Mouse (Mus musculus) heart, embryonic 11.5 days (tissue): ENCODE measurements around the gene Adipoq. TPM values are rescaled to one million over a fixed set of nuclear protein-coding genes. Genes with fewer than 3 reads are reported as not detected.
A peak's percentile ranks its signal among the peaks of the same experiment; 100 is the strongest.

ENCODE experiments used
- ATAC-seq: fragments of 200-750 bp; cut with Nextera tagmentation; replicated peaks from 2 replicates; pipeline ENCODE4 v1.8.0; 2017; ENCODE audit warnings: moderate library complexity; ENCODE audit not compliant: insufficient number of reproducible peaks, low FRiP score, low TSS enrichment
- H3K27ac ChIP-seq: fragments of 300-500 bp; sonication (generic); 2 replicates; pipeline ENCODE4 v1.5.1; 2014; ENCODE audit warnings: mild to moderate bottlenecking, low read depth, low read length
- H3K27me3 ChIP-seq: fragments of 300-500 bp; sonication (generic); 2 replicates; pipeline ENCODE4 v1.6.1; 2014; ENCODE audit warnings: mild to moderate bottlenecking, low read length, mixed read lengths; ENCODE audit not compliant: control insufficient read depth, insufficient read depth
- H3K36me3 ChIP-seq: fragments of 300-500 bp; sonication (generic); 2 replicates; pipeline ENCODE4 v1.6.1; 2014; ENCODE audit warnings: mild to moderate bottlenecking, low read length, moderate library complexity, mixed read lengths; ENCODE audit not compliant: control insufficient read depth, insufficient read depth
- H3K4me1 ChIP-seq: fragments of 300-500 bp; sonication (generic); 2 replicates; pipeline ENCODE4 v1.6.1; 2014; ENCODE audit warnings: low read length; ENCODE audit not compliant: control insufficient read depth, insufficient read depth
- H3K4me2 ChIP-seq: fragments of 300-500 bp; sonication (generic); 2 replicates; pipeline ENCODE4 v1.6.1; 2014; ENCODE audit warnings: mild to moderate bottlenecking, moderate library complexity
- H3K4me3 ChIP-seq: fragments of 300-500 bp; sonication (generic); 2 replicates; pipeline ENCODE4 v1.5.1; 2014; ENCODE audit warnings: low read depth, low read length
- H3K9ac ChIP-seq: fragments of 300-500 bp; sonication (generic); 2 replicates; pipeline ENCODE4 v1.6.1; 2014; ENCODE audit warnings: mild to moderate bottlenecking, low read depth, low read length, moderate library complexity
- H3K9me3 ChIP-seq: fragments of 300-500 bp; sonication (generic); replicated peaks from 2 replicates; pipeline ENCODE4 v1.6.1; 2016; ENCODE audit warnings: low read length; ENCODE audit not compliant: control insufficient read depth
- WGBS: fragments of 180-500 bp; shearing (Covaris S2); extraction: QIAGEN DNeasy Blood & Tissue Kit; methylation state at CpG from one replicate; pipeline ENCODE4 v1.1.7; 2014; ENCODE audit not compliant: insufficient replicate concordance; 5-methylcytosine and 5-hydroxymethylcytosine counted together
- polyA plus RNA-seq: library from polyadenylated mRNA; unstranded; fragments of >200 nt; fragmentation: Nextera tagmentation; extraction: Ambion mirVana; gene quantifications from 2 replicates; pipeline ENCODE4 v1.2.1, GENCODE M21; 2014

The Adipoq gene
- polyA plus RNA-seq, 1 experiment from 2014 or later = 0.16 TPM

- Histone ChIP-seq H3K4me3 (no peak overlapping the region), H3K27ac (no peak overlapping the region), H3K27me3 (0 out of 2 replicates have a peak, but pooled peaks cover 2% of the 10 kb centered on the region)
These were observed 15.8 kb downstream of the Adipoq start for GRCm38 (mm10) chr16:23162116-23162515.

GRCm38 (mm10) chr16:23164443-23164842 is 18.1 kb downstream of the Adipoq start:
- no peak for ATAC-seq
- Histone ChIP-seq H3K36me3 (no peaks in the 10 kb centered on the region), H3K4me1 (no peaks in the 10 kb centered on the region), H3K4me3 (no peak overlapping the region), H3K9ac (no peak overlapping the region), H3K9me3 (no peaks in the 10 kb centered on the region), H3K27ac (peak overlapping the region; percentile 29; the same call in 1 of the 2 replicates), H3K27me3 (0 out of 2 replicates have a peak, but pooled peaks cover 2% of the 10 kb centered on the region), H3K4me2 (no peak overlapping the region)
- WGBS = 52% methylated on average over 6 of the region's 6 CpGs

More at GRCm38 (mm10) chr16:23162116-23162515, 15.8 kb downstream of the Adipoq start:
- Histone ChIP-seq H3K9me3 (no peaks in the 10 kb centered on the region), H3K4me2 (no peak overlapping the region), H3K4me1 (0 out of 2 replicates have a peak, but pooled peaks cover 2% of the 10 kb centered on the region), H3K9ac (no peak overlapping the region), H3K36me3 (no peaks in the 10 kb centered on the region)
- 77% methylated on average over 3 of the region's 3 CpGs for WGBS
- no peak for ATAC-seq

DNA sequence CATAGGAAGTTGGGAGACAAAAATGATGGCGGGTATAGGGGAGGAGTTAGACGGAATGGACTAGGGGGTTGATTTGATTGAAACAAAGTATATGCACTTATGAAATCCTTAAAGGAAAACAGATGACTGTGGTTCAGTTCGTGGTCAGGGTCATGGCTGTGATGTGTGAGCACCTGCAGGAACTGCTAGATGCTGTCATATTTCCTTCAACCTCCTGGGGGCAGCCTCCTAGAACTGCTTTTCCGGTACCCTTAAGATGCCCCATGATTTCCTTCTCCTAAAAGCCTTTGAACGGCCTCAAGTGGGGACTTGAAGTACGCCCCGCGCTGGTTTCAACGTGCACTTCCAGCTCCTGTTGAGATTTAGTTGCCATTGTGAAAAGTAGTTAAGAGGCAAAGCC is 19.1 kb downstream of the Adipoq start:
- no peaks in the 10 kb centered on the region for H3K36me3 ChIP-seq
- no peak overlapping the region for H3K4me2 ChIP-seq
- ATAC-seq = no peak
- WGBS = 60% methylated on average over 9 of the region's 9 CpGs
- no peaks in the 10 kb centered on the region for H3K9me3 ChIP-seq
- H3K9ac ChIP-seq = no peak overlapping the region
- H3K4me3 ChIP-seq = no peak overlapping the region
- H3K4me1 ChIP-seq = no peaks in the 10 kb centered on the region
- 0 out of 2 replicates have a peak, but pooled peaks cover 2% of the 10 kb centered on the region for H3K27me3 ChIP-seq
- no peak overlapping the region for H3K27ac ChIP-seq

GRCm38 (mm10) chr16:23166646-23167045 is 20.3 kb downstream of the Adipoq start:
- 81% methylated on average over 1 of the region's 1 CpGs for WGBS
- Histone ChIP-seq H3K36me3 (no peaks in the 10 kb centered on the region), H3K4me1 (no peaks in the 10 kb centered on the region), H3K4me2 (no peak overlapping the region), H3K9ac (no peak overlapping the region), H3K9me3 (no peaks in the 10 kb centered on the region), H3K27ac (0 out of 2 replicates have a peak overlapping the region, but pooled peaks have one; percentile 29), H3K4me3 (no peak overlapping the region), H3K27me3 (0 out of 2 replicates have a peak, but pooled peaks cover 2% of the 10 kb centered on the region)
- ATAC-seq = no peak

- 0 out of 2 replicates have a peak overlapping the region, but pooled peaks have one; percentile 50 for H3K27ac ChIP-seq
- 0 out of 2 replicates have a peak, but pooled peaks cover 2% of the 10 kb centered on the region for H3K27me3 ChIP-seq
- no peak overlapping the region for H3K4me3 ChIP-seq
- no peak for ATAC-seq
- H3K9ac ChIP-seq = no peak overlapping the region
- no peaks in the 10 kb centered on the region for H3K4me1 ChIP-seq
- H3K4me2 ChIP-seq = no peak overlapping the region
- H3K9me3 ChIP-seq = no peaks in the 10 kb centered on the region
- no peaks in the 10 kb centered on the region for H3K36me3 ChIP-seq
- WGBS = 48% methylated on average over 5 of the region's 5 CpGs
These were observed 20.7 kb downstream of the Adipoq start for GRCm38 (mm10) chr16:23167079-23167478.

GRCm38 (mm10) chr16:23170813-23171212 is 24.5 kb downstream of the Adipoq start:
- H3K36me3 ChIP-seq = no peaks in the 10 kb centered on the region
- WGBS = 81% methylated on average over 3 of the region's 3 CpGs
- no peaks in the 10 kb centered on the region for H3K27me3 ChIP-seq
- H3K4me1 ChIP-seq = no peaks in the 10 kb centered on the region
- no peaks in the 10 kb centered on the region for H3K9me3 ChIP-seq
- H3K4me2 ChIP-seq = no peak overlapping the region
- H3K9ac ChIP-seq = no peak overlapping the region
- H3K4me3 ChIP-seq = no peak overlapping the region
- H3K27ac ChIP-seq = no peak overlapping the region
- no peak for ATAC-seq

DNA sequence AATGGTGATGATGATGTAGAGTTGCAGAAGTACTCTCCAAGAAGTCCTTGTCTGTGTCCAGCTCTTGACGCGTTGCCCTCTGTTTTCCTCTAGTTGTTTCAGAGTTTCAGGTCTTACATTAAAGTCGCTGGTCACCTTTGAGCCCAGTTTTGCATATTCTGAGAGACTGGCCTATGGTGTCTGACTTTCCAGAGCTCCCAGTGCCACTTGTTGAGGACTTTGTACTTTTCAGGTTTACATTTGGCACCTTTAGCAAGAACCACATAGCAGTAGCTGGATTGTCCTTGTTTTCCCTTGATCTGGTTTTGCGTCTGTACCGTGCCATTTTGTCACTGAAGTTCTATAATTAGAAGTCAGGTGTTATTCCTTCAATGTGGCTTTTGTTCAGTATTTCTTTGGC is 27.6 kb downstream of the Adipoq start:
- no peaks in the 10 kb centered on the region for H3K36me3 ChIP-seq
- no peaks in the 10 kb centered on the region for H3K4me1 ChIP-seq
- no peak overlapping the region for H3K4me2 ChIP-seq
- no peak overlapping the region for H3K27ac ChIP-seq
- H3K9ac ChIP-seq = no peak overlapping the region
- H3K4me3 ChIP-seq = no peak overlapping the region
- 86% methylated on average over 5 of the region's 5 CpGs for WGBS
- no peaks in the 10 kb centered on the region for H3K9me3 ChIP-seq
- H3K27me3 ChIP-seq = no peaks in the 10 kb centered on the region
- ATAC-seq = no peak

DNA sequence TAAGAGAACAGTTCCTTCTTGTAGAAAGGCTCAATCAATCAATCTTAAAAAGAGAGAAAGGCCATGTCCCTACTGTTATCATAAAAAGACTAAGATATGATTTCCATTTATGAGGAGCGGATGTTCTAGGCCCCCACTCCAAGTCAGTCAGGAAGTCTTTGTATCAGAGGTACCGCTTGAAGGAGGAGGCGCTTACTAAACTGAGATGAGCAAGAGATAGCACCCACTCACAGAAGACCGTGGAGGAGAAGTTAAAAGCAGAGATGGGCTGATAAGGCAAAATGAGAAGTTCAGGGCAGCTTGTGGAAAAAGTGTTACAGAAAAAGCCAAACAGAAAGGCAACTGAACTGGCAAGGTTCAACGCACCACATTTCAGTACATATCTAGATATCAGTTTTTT is 28.5 kb downstream of the Adipoq start:
- WGBS = 64% methylated on average over 5 of the region's 5 CpGs
- H3K9ac ChIP-seq = no peak overlapping the region
- no peaks in the 10 kb centered on the region for H3K9me3 ChIP-seq
- no peak overlapping the region for H3K4me2 ChIP-seq
- no peak overlapping the region for H3K4me3 ChIP-seq
- no peak for ATAC-seq
- no peaks in the 10 kb centered on the region for H3K36me3 ChIP-seq
- no peak overlapping the region for H3K27ac ChIP-seq
- H3K27me3 ChIP-seq = no peaks in the 10 kb centered on the region
- H3K4me1 ChIP-seq = no peaks in the 10 kb centered on the region

DNA sequence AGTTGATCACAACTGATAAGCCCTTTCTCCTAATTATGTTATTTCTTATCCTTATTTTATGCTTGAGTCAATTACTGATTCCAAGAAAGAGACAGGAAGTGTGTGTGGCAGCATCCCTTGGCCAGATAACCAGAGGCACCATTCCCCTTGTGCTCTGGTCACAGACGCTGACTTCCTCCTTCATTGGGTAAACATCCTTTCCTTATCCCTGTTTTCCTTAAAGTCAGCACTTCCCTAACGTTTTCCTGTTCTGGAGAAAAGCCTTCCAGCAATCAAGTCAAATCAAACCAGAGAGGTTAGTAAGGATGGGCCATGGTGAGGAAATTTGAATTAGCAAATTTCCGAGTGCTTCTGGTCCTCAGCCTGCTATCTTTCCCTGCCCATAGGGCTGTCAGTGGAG is 29.6 kb downstream of the Adipoq start:
- no peaks in the 10 kb centered on the region for H3K9me3 ChIP-seq
- no peaks in the 10 kb centered on the region for H3K4me1 ChIP-seq
- no peak for ATAC-seq
- WGBS = 33% methylated on average over 3 of the region's 3 CpGs
- H3K9ac ChIP-seq = no peak overlapping the region
- H3K36me3 ChIP-seq = no peaks in the 10 kb centered on the region
- H3K4me2 ChIP-seq = no peak overlapping the region
- H3K27me3 ChIP-seq = no peaks in the 10 kb centered on the region
- no peak overlapping the region for H3K27ac ChIP-seq
- H3K4me3 ChIP-seq = no peak overlapping the region
